Mouse (Mus musculus): ENCODE measurements around the gene Ppp1r12a. TPM values are rescaled to one million over a fixed set of nuclear protein-coding genes. Genes with fewer than 3 reads are reported as not detected.

Ppp1r12a gene
- polyA plus RNA-seq, 1 experiment, result 17.5 TPM

DNA sequence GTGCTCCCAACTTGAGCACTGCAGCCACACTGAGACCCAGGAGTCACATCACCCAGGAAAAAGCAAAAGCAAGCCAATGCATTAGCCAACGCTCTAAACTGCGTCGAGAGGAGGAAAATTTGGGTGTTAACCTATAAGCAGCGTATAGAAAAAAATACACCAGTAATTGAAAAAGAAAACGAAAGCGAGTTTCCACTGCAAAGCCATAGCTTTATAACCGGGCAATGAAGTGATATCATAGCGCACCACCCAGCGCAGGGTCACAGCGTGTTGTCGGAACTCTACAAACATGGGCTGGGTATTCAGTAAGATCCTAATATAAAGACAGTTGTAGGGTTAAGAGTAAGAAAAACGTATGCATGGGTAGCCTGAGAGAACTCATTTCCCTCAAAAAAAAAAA lies 167.0 kb downstream of the Ppp1r12a start:
- Histone ChIP-seq H3K79me2 (ENCODE audit: control insufficient read depth, insufficient read depth) (no peaks in the 10 kb centered on the region), H3K27me3 (ENCODE audit: control insufficient read depth, insufficient read depth, insufficient read length) (peaks cover 4% of the 10 kb centered on the region), H3K4me3 (ENCODE audit: insufficient read depth, poor library complexity, severe bottlenecking) (no peak overlapping the region), H3ac (ENCODE audit: control insufficient read depth, insufficient read length, low read depth) (no peak overlapping the region), H3K79me3 (ENCODE audit: low read depth) (no peaks in the 10 kb centered on the region), H3K36me3 (ENCODE audit: control insufficient read depth, insufficient read depth) (no peaks in the 10 kb centered on the region)
- no peak for TF ChIP-seq CEBPB (IDR thresholded peaks at IDR 0.05; ENCODE audit: low read depth)
- TF ChIP-seq CTCF (IDR thresholded peaks at IDR 0.05; ENCODE audit: control insufficient read depth, insufficient read depth, insufficient read length), result no peak
- no peak for TF ChIP-seq USF1 (IDR thresholded peaks at IDR 0.05; ENCODE audit: low read depth)
- TF ChIP-seq FOSL1 (IDR thresholded peaks at IDR 0.05; ENCODE audit: insufficient read depth, low read length, poor library complexity, severe bottlenecking), result no peak
- no peak for TF ChIP-seq MYOD1 (IDR thresholded peaks at IDR 0.05; ENCODE audit: control insufficient read depth, insufficient read length, low read depth)
- TF ChIP-seq MYOG (IDR thresholded peaks at IDR 0.05; ENCODE audit: control insufficient read depth, extremely low read depth, insufficient read length), result no peak
- TF ChIP-seq MAX (IDR thresholded peaks at IDR 0.05), result no peak

DNA sequence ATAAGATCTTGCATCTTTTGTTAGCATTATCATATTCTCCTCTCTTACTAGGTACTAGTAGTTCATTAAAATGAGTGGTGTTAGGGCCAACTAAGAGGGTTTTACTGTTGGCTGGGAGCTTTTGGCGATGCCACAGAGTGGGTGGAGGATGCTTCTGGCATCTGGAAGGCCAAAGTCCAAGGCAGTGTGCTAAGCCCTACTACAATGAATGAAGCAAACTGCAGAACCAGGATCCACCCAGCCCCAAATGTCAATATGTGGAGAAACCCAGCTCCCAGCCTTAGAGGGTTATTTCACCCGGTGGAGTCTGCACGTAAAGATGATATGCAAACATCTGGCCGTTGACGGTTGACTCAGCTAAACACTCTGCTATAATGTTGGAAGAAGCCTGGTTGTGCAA lies 167.8 kb downstream of the Ppp1r12a start:
- no peaks in the 10 kb centered on the region for H3K36me3 ChIP-seq (ENCODE audit: control insufficient read depth, insufficient read depth)
- peaks cover 4% of the 10 kb centered on the region for H3K27me3 ChIP-seq (ENCODE audit: control insufficient read depth, insufficient read depth, insufficient read length)
- TF ChIP-seq CEBPB (IDR thresholded peaks at IDR 0.05; ENCODE audit: low read depth) (no peak), USF1 (IDR thresholded peaks at IDR 0.05; ENCODE audit: low read depth) (no peak), MAX (IDR thresholded peaks at IDR 0.05) (no peak), FOSL1 (IDR thresholded peaks at IDR 0.05; ENCODE audit: insufficient read depth, low read length, poor library complexity, severe bottlenecking) (no peak), MYOD1 (IDR thresholded peaks at IDR 0.05; ENCODE audit: control insufficient read depth, insufficient read length, low read depth) (no peak), MYOG (IDR thresholded peaks at IDR 0.05; ENCODE audit: control insufficient read depth, extremely low read depth, insufficient read length) (no peak), CTCF (IDR thresholded peaks at IDR 0.05; ENCODE audit: control insufficient read depth, insufficient read depth, insufficient read length) (no peak)
- no peaks in the 10 kb centered on the region for H3K79me2 ChIP-seq (ENCODE audit: control insufficient read depth, insufficient read depth)
- no peak overlapping the region for H3K4me3 ChIP-seq (ENCODE audit: insufficient read depth, poor library complexity, severe bottlenecking)
- no peak overlapping the region for H3ac ChIP-seq (ENCODE audit: control insufficient read depth, insufficient read length, low read depth)
- H3K79me3 ChIP-seq (ENCODE audit: low read depth), result no peaks in the 10 kb centered on the region

DNA sequence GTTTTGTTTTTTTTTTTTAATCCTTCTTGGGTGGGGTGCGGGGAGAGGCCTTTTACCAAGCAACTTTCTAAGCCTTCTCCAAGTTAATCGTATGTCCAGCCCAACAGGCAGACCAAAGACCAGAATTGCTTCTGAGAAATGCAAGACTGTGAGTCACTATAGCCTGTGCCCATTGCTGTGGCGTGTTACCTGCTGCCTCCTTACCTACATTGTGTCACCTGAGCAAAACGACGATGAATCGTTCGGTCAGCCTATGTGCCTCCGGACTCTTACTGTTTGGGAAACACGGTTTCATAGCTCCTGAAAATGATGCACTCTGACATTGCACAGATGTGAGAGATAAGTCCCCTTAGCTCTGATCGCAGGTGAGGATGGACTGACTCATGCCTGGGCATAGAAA lies 169.0 kb downstream of the Ppp1r12a start:
- H3ac ChIP-seq (ENCODE audit: control insufficient read depth, insufficient read length, low read depth), result no peak overlapping the region
- peaks cover 4% of the 10 kb centered on the region for H3K27me3 ChIP-seq (ENCODE audit: control insufficient read depth, insufficient read depth, insufficient read length)
- no peaks in the 10 kb centered on the region for H3K36me3 ChIP-seq (ENCODE audit: control insufficient read depth, insufficient read depth)
- TF ChIP-seq USF1 (IDR thresholded peaks at IDR 0.05; ENCODE audit: low read depth) (no peak), MAX (IDR thresholded peaks at IDR 0.05) (no peak), CEBPB (IDR thresholded peaks at IDR 0.05; ENCODE audit: low read depth) (no peak), CTCF (IDR thresholded peaks at IDR 0.05; ENCODE audit: control insufficient read depth, insufficient read depth, insufficient read length) (no peak)
- H3K79me3 ChIP-seq (ENCODE audit: low read depth), result no peaks in the 10 kb centered on the region
- no peak overlapping the region for H3K4me3 ChIP-seq (ENCODE audit: insufficient read depth, poor library complexity, severe bottlenecking)
- H3K79me2 ChIP-seq (ENCODE audit: control insufficient read depth, insufficient read depth), result no peaks in the 10 kb centered on the region

DNA sequence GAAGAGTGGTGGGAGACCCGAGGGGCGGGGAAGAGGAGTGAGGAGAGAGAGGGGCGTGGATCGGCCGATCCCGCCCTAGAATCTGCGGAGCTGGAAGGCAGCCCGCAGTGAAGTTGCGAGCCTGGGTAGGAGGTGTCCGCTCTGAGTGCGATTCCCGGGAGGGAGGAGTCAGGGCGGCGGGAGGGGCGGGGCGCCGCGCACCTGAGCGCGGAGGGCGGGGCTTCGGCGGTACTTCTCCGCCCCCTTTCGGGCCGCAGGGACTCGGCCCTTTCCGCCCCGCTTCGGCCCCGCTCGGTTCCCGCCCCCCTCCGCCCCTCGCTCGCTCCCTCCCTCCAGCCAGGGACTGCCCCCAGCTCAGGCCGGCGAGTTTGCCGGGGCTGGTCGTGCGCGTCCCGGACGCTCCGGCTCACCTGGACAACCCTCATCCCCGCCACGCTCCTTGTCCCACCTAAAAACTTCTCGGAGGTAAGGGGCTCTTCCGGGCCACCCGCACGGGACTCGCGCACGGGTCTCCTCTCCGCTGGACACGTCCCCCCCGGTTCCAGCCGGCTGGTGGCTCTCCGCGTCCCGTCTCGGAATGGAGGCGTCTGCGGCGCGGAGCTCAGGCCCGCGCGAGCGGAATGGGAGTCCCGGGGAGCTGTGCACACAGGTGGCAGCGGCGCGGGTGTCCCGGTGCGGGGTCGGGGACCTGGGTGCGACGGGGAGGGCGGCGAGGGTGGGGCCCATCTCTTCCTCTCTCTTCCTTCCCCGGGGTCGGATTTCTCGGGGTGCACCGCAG lies 170.0 kb downstream of the Ppp1r12a start, which contains the start of gene Pawr:
Gene Pawr (plus strand): TSS at position 338 of the 778 bp plus-strand sequence.
- Histone ChIP-seq H3K79me2 (ENCODE audit: control insufficient read depth, insufficient read depth) (no peaks in the 10 kb centered on the region), H3K79me3 (ENCODE audit: low read depth) (no peaks in the 10 kb centered on the region), H3K4me3 (ENCODE audit: insufficient read depth, poor library complexity, severe bottlenecking) (peak within 1 kb of the TSS; percentile 31), H3K27me3 (ENCODE audit: control insufficient read depth, insufficient read depth, insufficient read length) (peaks cover 4% of the 10 kb centered on the region), H3ac (ENCODE audit: control insufficient read depth, insufficient read length, low read depth) (peak within 1 kb of the TSS; percentile 13), H3K36me3 (ENCODE audit: control insufficient read depth, insufficient read depth) (no peaks in the 10 kb centered on the region)
- TF ChIP-seq MAX (IDR thresholded peaks at IDR 0.05), result no peak
- no peak for TF ChIP-seq CTCF (IDR thresholded peaks at IDR 0.05; ENCODE audit: control insufficient read depth, insufficient read depth, insufficient read length)
- TF ChIP-seq FOSL1 (IDR thresholded peaks at IDR 0.05; ENCODE audit: insufficient read depth, low read length, poor library complexity, severe bottlenecking), result no peak
- no peak for TF ChIP-seq MYOD1 (IDR thresholded peaks at IDR 0.05; ENCODE audit: control insufficient read depth, insufficient read length, low read depth)
- no peak for TF ChIP-seq USF1 (IDR thresholded peaks at IDR 0.05; ENCODE audit: low read depth)
- no peak for TF ChIP-seq CEBPB (IDR thresholded peaks at IDR 0.05; ENCODE audit: low read depth)
- TF ChIP-seq MYOG (IDR thresholded peaks at IDR 0.05; ENCODE audit: control insufficient read depth, extremely low read depth, insufficient read length), result no peak

DNA sequence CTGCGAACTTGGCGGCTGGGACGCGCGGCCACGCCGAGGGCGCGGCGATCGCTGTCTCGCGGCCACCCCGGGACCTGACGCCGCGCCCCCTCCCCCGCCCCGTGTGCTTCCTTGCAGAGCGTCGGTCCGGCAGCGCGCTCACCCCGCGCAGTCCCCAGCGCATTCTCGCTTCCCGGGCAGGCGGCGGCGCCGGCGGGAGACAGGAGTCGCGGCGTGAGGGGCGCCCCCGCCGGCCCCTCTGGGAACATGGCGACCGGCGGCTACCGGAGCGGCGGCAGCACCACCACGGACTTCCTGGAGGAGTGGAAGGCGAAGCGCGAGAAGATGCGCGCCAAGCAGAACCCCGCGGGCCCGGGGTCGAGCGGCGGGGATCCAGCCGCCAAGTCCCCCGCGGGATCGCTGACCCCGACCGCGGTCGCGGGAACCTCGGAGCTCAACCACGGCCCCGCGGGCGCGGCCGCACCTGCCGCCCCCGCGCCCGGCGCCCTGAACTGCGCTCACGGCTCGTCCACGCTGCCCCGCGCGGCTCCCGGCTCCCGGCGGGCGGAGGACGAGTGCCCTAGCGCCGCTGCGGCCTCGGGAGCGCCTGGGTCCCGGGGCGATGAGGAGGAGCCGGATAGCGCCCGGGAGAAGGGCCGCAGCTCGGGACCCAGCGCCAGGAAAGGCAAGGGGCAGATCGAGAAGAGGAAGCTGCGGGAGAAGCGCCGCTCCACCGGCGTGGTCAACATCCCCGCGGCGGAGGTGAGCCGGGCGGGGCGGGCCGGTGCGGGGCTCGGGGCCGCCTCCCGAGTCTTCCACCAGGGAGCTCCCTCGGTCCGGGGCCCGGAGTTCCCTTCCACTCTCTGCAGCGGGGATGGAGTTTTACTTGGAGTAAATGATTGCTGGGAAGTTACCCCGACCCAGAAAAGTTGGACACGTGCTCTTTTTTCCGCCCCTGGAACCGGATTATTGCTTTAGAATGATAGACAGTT lies 170.9 kb downstream of the Ppp1r12a start:
- Histone ChIP-seq H3K79me3 (ENCODE audit: low read depth) (no peaks in the 10 kb centered on the region), H3ac (ENCODE audit: control insufficient read depth, insufficient read length, low read depth) (peak overlapping the region; percentile 13), H3K4me3 (ENCODE audit: insufficient read depth, poor library complexity, severe bottlenecking) (peak overlapping the region; percentile 31), H3K27me3 (ENCODE audit: control insufficient read depth, insufficient read depth, insufficient read length) (peaks cover 4% of the 10 kb centered on the region), H3K79me2 (ENCODE audit: control insufficient read depth, insufficient read depth) (no peaks in the 10 kb centered on the region), H3K36me3 (ENCODE audit: control insufficient read depth, insufficient read depth) (no peaks in the 10 kb centered on the region)
- no peak for TF ChIP-seq MAX (IDR thresholded peaks at IDR 0.05)
- no peak for TF ChIP-seq CTCF (IDR thresholded peaks at IDR 0.05; ENCODE audit: control insufficient read depth, insufficient read depth, insufficient read length)
- no peak for TF ChIP-seq MYOG (IDR thresholded peaks at IDR 0.05; ENCODE audit: control insufficient read depth, extremely low read depth, insufficient read length)
